Mouse (Mus musculus): ENCODE results near the gene Edc3. TPM values are rescaled to one million over a fixed set of nuclear protein-coding genes. Genes with fewer than 3 reads are reported as not detected.
A peak's percentile ranks its signal among the peaks of the same experiment; 100 is the strongest.
"Not testable (repeated sequence)": the region's sequence is repeated elsewhere in the genome, so short reads cannot be mapped to it uniquely, and the experiment has no call there.

Gene Edc3
- polyA plus RNA-seq, 1 experiment from 2014 or later = 29.9 TPM

- WGBS = 95% methylated on average over 5 of the region's 5 CpGs
- H3K4me2 ChIP-seq (replicated peaks); H3K9me3 ChIP-seq; H3K4me3 ChIP-seq (replicated peaks); H3K36me3 ChIP-seq; ATAC-seq; H3K9ac ChIP-seq; H3K4me1 ChIP-seq (replicated peaks); H3K27me3 ChIP-seq (replicated peaks); H3K27ac ChIP-seq: not testable (repeated sequence)
Measured at GRCm38 (mm10) chr9:57710214-57710613, 1.9 kb downstream of the Edc3 start.

GRCm38 (mm10) chr9:57712194-57712593 lies 3.9 kb downstream of the Edc3 start:
- no peak overlapping the region for H3K4me3 ChIP-seq (replicated peaks)
- WGBS = 74% methylated on average over 2 of the region's 2 CpGs
- H3K36me3 ChIP-seq = peaks cover 21% of the 10 kb centered on the region
- no peak overlapping the region for H3K9ac ChIP-seq
- H3K4me2 ChIP-seq (replicated peaks) = no peak overlapping the region
- peaks cover 3% of the 10 kb centered on the region for H3K4me1 ChIP-seq (replicated peaks)
- no peak for ATAC-seq
- H3K9me3 ChIP-seq = no peaks in the 10 kb centered on the region
- no peaks in the 10 kb centered on the region for H3K27me3 ChIP-seq (replicated peaks)
- H3K27ac ChIP-seq = no peak overlapping the region

GRCm38 (mm10) chr9:57718408-57718807 lies 10.1 kb downstream of the Edc3 start:
- WGBS = 91% methylated on average over 7 of the region's 7 CpGs
- peaks cover 27% of the 10 kb centered on the region for H3K36me3 ChIP-seq

GRCm38 (mm10) chr9:57720736-57721135 lies 12.4 kb downstream of the Edc3 start:
- no peak overlapping the region for H3K4me2 ChIP-seq (replicated peaks)
- H3K9me3 ChIP-seq = no peaks in the 10 kb centered on the region
- H3K4me3 ChIP-seq (replicated peaks) = no peak overlapping the region
- peaks cover 3% of the 10 kb centered on the region; the same call in 1 of the 2 replicates for H3K4me1 ChIP-seq (replicated peaks)
- H3K27me3 ChIP-seq (replicated peaks) = no peaks in the 10 kb centered on the region
- H3K27ac ChIP-seq = no peak overlapping the region
- no peak for ATAC-seq
- no peak overlapping the region for H3K9ac ChIP-seq
- 82% methylated on average over 3 of the region's 3 CpGs for WGBS
- peaks cover 15% of the 10 kb centered on the region for H3K36me3 ChIP-seq

More at GRCm38 (mm10) chr9:57718408-57718807, 10.1 kb downstream of the Edc3 start:
- Histone ChIP-seq H3K9ac (no peak overlapping the region), H3K4me2 (replicated peaks) (no peak overlapping the region), H3K27ac (no peak overlapping the region), H3K27me3 (replicated peaks) (no peaks in the 10 kb centered on the region), H3K4me3 (replicated peaks) (no peak overlapping the region), H3K9me3 (no peaks in the 10 kb centered on the region), H3K4me1 (replicated peaks) (peaks cover 1% of the 10 kb centered on the region; the same call in 1 of the 2 replicates)
- no peak for ATAC-seq

- Histone ChIP-seq H3K9me3 (no peaks in the 10 kb centered on the region), H3K9ac (no peak overlapping the region), H3K4me2 (replicated peaks) (no peak overlapping the region), H3K4me3 (replicated peaks) (no peak overlapping the region), H3K36me3 (peaks cover 11% of the 10 kb centered on the region), H3K4me1 (replicated peaks) (peaks cover 3% of the 10 kb centered on the region; the same call in 1 of the 2 replicates), H3K27me3 (replicated peaks) (no peaks in the 10 kb centered on the region), H3K27ac (no peak overlapping the region)
- WGBS = 87% methylated on average over 1 of the region's 1 CpGs
- ATAC-seq = no peak
Measured at GRCm38 (mm10) chr9:57722371-57722770, 14.0 kb downstream of the Edc3 start.

GRCm38 (mm10) chr9:57723315-57723715 lies 15.0 kb downstream of the Edc3 start:
- Histone ChIP-seq H3K9ac (no peak overlapping the region), H3K27ac (no peak overlapping the region), H3K4me3 (replicated peaks) (no peak overlapping the region), H3K4me2 (replicated peaks) (no peak overlapping the region), H3K4me1 (replicated peaks) (peaks cover 3% of the 10 kb centered on the region; the same call in 1 of the 2 replicates), H3K27me3 (replicated peaks) (no peaks in the 10 kb centered on the region), H3K36me3 (peaks cover 13% of the 10 kb centered on the region), H3K9me3 (no peaks in the 10 kb centered on the region)
- no peak for ATAC-seq
- WGBS = 33% methylated on average over 5 of the region's 5 CpGs

- Histone ChIP-seq H3K9ac (no peak overlapping the region), H3K27me3 (replicated peaks) (no peaks in the 10 kb centered on the region), H3K4me3 (replicated peaks) (no peak overlapping the region), H3K36me3 (peaks cover 10% of the 10 kb centered on the region), H3K27ac (no peak overlapping the region), H3K9me3 (no peaks in the 10 kb centered on the region), H3K4me1 (replicated peaks) (peaks cover 3% of the 10 kb centered on the region; the same call in 1 of the 2 replicates), H3K4me2 (replicated peaks) (no peak overlapping the region)
- ATAC-seq = no peak
- WGBS = 78% methylated on average over 5 of the region's 5 CpGs
Measured at GRCm38 (mm10) chr9:57723796-57724195, 15.5 kb downstream of the Edc3 start.

GRCm38 (mm10) chr9:57724701-57725100 lies 16.4 kb downstream of the Edc3 start:
- Histone ChIP-seq H3K27ac (no peak overlapping the region), H3K9me3 (no peaks in the 10 kb centered on the region), H3K36me3 (peaks cover 10% of the 10 kb centered on the region), H3K4me1 (replicated peaks) (peaks cover 3% of the 10 kb centered on the region; the same call in 1 of the 2 replicates), H3K27me3 (replicated peaks) (no peaks in the 10 kb centered on the region), H3K4me2 (replicated peaks) (no peak overlapping the region), H3K9ac (no peak overlapping the region), H3K4me3 (replicated peaks) (no peak overlapping the region)
- 95% methylated on average over 3 of the region's 3 CpGs for WGBS
- ATAC-seq = no peak

GRCm38 (mm10) chr9:57728312-57728711 lies 20.0 kb downstream of the Edc3 start:
- ATAC-seq = no peak
- 84% methylated on average over 1 of the region's 1 CpGs for WGBS

GRCm38 (mm10) chr9:57733606-57734005 lies 25.3 kb downstream of the Edc3 start:
- Histone ChIP-seq H3K4me1 (replicated peaks) (no peaks in the 10 kb centered on the region), H3K4me3 (replicated peaks) (no peak overlapping the region), H3K36me3 (peaks cover 3% of the 10 kb centered on the region; the same call in 1 of the 2 replicates), H3K9me3 (no peaks in the 10 kb centered on the region), H3K4me2 (replicated peaks) (no peak overlapping the region), H3K27me3 (replicated peaks) (no peaks in the 10 kb centered on the region), H3K27ac (no peak overlapping the region), H3K9ac (no peak overlapping the region)
- WGBS = 92% methylated on average over 6 of the region's 6 CpGs
- no peak for ATAC-seq

More at GRCm38 (mm10) chr9:57728312-57728711, 20.0 kb downstream of the Edc3 start:
- no peak overlapping the region for H3K27ac ChIP-seq
- H3K4me1 ChIP-seq (replicated peaks) = peaks cover 2% of the 10 kb centered on the region; the same call in 1 of the 2 replicates
- H3K9ac ChIP-seq = no peak overlapping the region
- no peaks in the 10 kb centered on the region for H3K9me3 ChIP-seq
- no peak overlapping the region for H3K4me2 ChIP-seq (replicated peaks)
- no peaks in the 10 kb centered on the region for H3K27me3 ChIP-seq (replicated peaks)
- no peak overlapping the region for H3K4me3 ChIP-seq (replicated peaks)
- H3K36me3 ChIP-seq = peaks cover 10% of the 10 kb centered on the region

- ATAC-seq = no peak
- Histone ChIP-seq H3K4me1 (replicated peaks) (no peaks in the 10 kb centered on the region), H3K4me3 (replicated peaks) (no peak overlapping the region), H3K27me3 (replicated peaks) (no peaks in the 10 kb centered on the region), H3K27ac (no peak overlapping the region), H3K9me3 (no peaks in the 10 kb centered on the region), H3K4me2 (replicated peaks) (no peak overlapping the region), H3K36me3 (peaks cover 9% of the 10 kb centered on the region; the same call in 1 of the 2 replicates), H3K9ac (no peak overlapping the region)
- WGBS = 85% methylated on average over 5 of the region's 5 CpGs
Measured at GRCm38 (mm10) chr9:57739863-57740262, 31.5 kb downstream of the Edc3 start.

- Histone ChIP-seq H3K9ac (no peak overlapping the region), H3K4me1 (replicated peaks) (no peaks in the 10 kb centered on the region), H3K27me3 (replicated peaks) (no peaks in the 10 kb centered on the region), H3K27ac (no peak overlapping the region), H3K4me3 (replicated peaks) (no peak overlapping the region), H3K36me3 (peaks cover 22% of the 10 kb centered on the region), H3K9me3 (no peaks in the 10 kb centered on the region), H3K4me2 (replicated peaks) (no peak overlapping the region)
- 76% methylated on average over 3 of the region's 3 CpGs for WGBS
- ATAC-seq = peak; percentile 39; the same call in 1 of the 2 replicates
Measured at GRCm38 (mm10) chr9:57744462-57745091, 36.2 kb downstream of the Edc3 start.

- peaks cover 38% of the 10 kb centered on the region for H3K36me3 ChIP-seq
- no peaks in the 10 kb centered on the region for H3K27me3 ChIP-seq (replicated peaks)
- no peaks in the 10 kb centered on the region for H3K9me3 ChIP-seq
- ATAC-seq = no peak
- no peak overlapping the region for H3K9ac ChIP-seq
- no peaks in the 10 kb centered on the region for H3K4me1 ChIP-seq (replicated peaks)
- WGBS = 76% methylated on average over 1 of the region's 1 CpGs
- H3K4me3 ChIP-seq (replicated peaks) = no peak overlapping the region
- H3K4me2 ChIP-seq (replicated peaks) = no peak overlapping the region
- H3K27ac ChIP-seq = no peak overlapping the region
Measured at GRCm38 (mm10) chr9:57747067-57747466, 38.7 kb downstream of the Edc3 start.

Measured in intestine, embryonic 15.5 days (tissue).